Mouse (Mus musculus) lung, adult 2 months (tissue): Measurements from ENCODE around the gene Agap3.

Experiments
- CTCF ChIP-seq: fragments of 200-500 bp; IDR thresholded peaks from 2 replicates; pipeline ENCODE4 v1.5.1; 2011; ENCODE audit warnings: mild to moderate bottlenecking, low read length, control low read depth; ENCODE audit not compliant: insufficient read depth
- POLR2A ChIP-seq: fragments of 200-500 bp; IDR thresholded peaks from 2 replicates; pipeline ENCODE4 v1.6.1; 2011; ENCODE audit warnings: low read depth, mild to moderate bottlenecking, control low read depth, low read length, borderline replicate concordance; ENCODE audit errors: extremely low read depth

GRCm38 (mm10) chr5:24535731-24536130, 83.8 kb downstream of the Agap3 start:
- no peak for TF ChIP-seq POLR2A
- no peak for TF ChIP-seq CTCF
